In genomic region chr9:46272677-46273454, GRCm38 (mm10) we compare ENCODE assay signal across 8 mouse cellular contexts. TPM values are rescaled to one million over a fixed set of nuclear protein-coding genes. Genes with fewer than 3 reads are reported as not detected.
DNase-seq lines count a peak whose midpoint lies in the region; ATAC-seq lines count a peak whose summit lies in the region.

Gene Zpr1 (plus strand): TSS chr9:46273064.

- peaks cover 36% of the 10 kb centered on the region for H3K36me3 ChIP-seq in heart, embryonic 13.5 days
- peaks cover 38% of the 10 kb centered on the region for H3K36me3 ChIP-seq in liver, embryonic 12.5 days
- H3K36me3 ChIP-seq in stomach, embryonic 15.5 days: peaks cover 24% of the 10 kb centered on the region

- peak; percentile 80 for ATAC-seq in heart, embryonic 13.5 days (ENCODE audit: extremely low read depth, insufficient number of reproducible peaks, low FRiP score, low TSS enrichment)
- peak; percentile 91 for ATAC-seq in liver, embryonic 12.5 days
- peak; percentile 90 for ATAC-seq in stomach, embryonic 15.5 days (ENCODE audit: insufficient read depth, low FRiP score, low read depth)

- peak within 1 kb of the TSS; percentile 90 for H3K4me2 ChIP-seq in heart, embryonic 13.5 days
- H3K4me2 ChIP-seq in liver, embryonic 12.5 days: peak within 1 kb of the TSS; percentile 92
- peak within 1 kb of the TSS; percentile 73 for H3K4me2 ChIP-seq in stomach, embryonic 15.5 days

- peak within 1 kb of the TSS; percentile 55; the same call in 1 of the 2 replicates for H3K27ac ChIP-seq in brown adipose tissue, adult 24 weeks (replicated peaks; ENCODE audit: low read depth, low read length)
- H3K27ac ChIP-seq in heart, embryonic 13.5 days (replicated peaks): peak within 1 kb of the TSS; percentile 73
- H3K27ac ChIP-seq in liver, embryonic 12.5 days: peak within 1 kb of the TSS; percentile 71
- H3K27ac ChIP-seq in stomach, embryonic 15.5 days: peak within 1 kb of the TSS; percentile 69

- DNase-seq in CD4-positive, CD25-positive, alpha-beta regulatory T cell, adult 2 months (ENCODE audit: low read depth, low spot score): peak; percentile 93
- peak; percentile 37 for DNase-seq in fat pad, adult 2 months (ENCODE audit: extremely low read depth, low read depth, low spot score)
- DNase-seq in kidney, postnatal 10 days: peak; percentile 93
- DNase-seq in natural killer cell, adult 2 months (ENCODE audit: low spot score in 2 of 2): peak; percentile 88 to 89

- no peaks in the 10 kb centered on the region for H3K9me3 ChIP-seq in heart, embryonic 13.5 days
- no peaks in the 10 kb centered on the region for H3K9me3 ChIP-seq in liver, embryonic 12.5 days (replicated peaks)
- no peaks in the 10 kb centered on the region for H3K9me3 ChIP-seq in stomach, embryonic 15.5 days

- 0 out of 2 replicates have a peak, but pooled peaks cover 4% of the 10 kb centered on the region for H3K4me1 ChIP-seq in brown adipose tissue, adult 24 weeks (ENCODE audit: control insufficient read depth, insufficient read depth, insufficient read length, low read length)
- peaks cover 14% of the 10 kb centered on the region for H3K4me1 ChIP-seq in heart, embryonic 13.5 days
- peaks cover 28% of the 10 kb centered on the region for H3K4me1 ChIP-seq in liver, embryonic 12.5 days
- H3K4me1 ChIP-seq in stomach, embryonic 15.5 days: peaks cover 7% of the 10 kb centered on the region

- H3K9ac ChIP-seq in heart, embryonic 13.5 days: peak within 1 kb of the TSS; percentile 89
- H3K9ac ChIP-seq in liver, embryonic 12.5 days: peak within 1 kb of the TSS; percentile 83
- H3K9ac ChIP-seq in stomach, embryonic 15.5 days: peak within 1 kb of the TSS; percentile 60

- peak within 1 kb of the TSS; percentile 94 for H3K4me3 ChIP-seq in brown adipose tissue, adult 24 weeks (ENCODE audit: insufficient read depth, low read depth, low read length)
- H3K4me3 ChIP-seq in heart, embryonic 13.5 days: peak within 1 kb of the TSS; percentile 84
- peak within 1 kb of the TSS; percentile 85 for H3K4me3 ChIP-seq in liver, embryonic 12.5 days
- peak within 1 kb of the TSS; percentile 92 for H3K4me3 ChIP-seq in stomach, embryonic 15.5 days (replicated peaks)

- 5% methylated on average over 45 of the region's 45 CpGs for WGBS in heart, embryonic 13.5 days
- 2% methylated on average over 45 of the region's 45 CpGs for WGBS in liver, embryonic 12.5 days (ENCODE audit: insufficient replicate concordance)
- 5% methylated on average over 45 of the region's 45 CpGs for WGBS in stomach, embryonic 15.5 days

- H3K27me3 ChIP-seq in heart, embryonic 13.5 days (replicated peaks): peaks cover 43% of the 10 kb centered on the region
- peaks cover 36% of the 10 kb centered on the region for H3K27me3 ChIP-seq in liver, embryonic 12.5 days (replicated peaks)
- H3K27me3 ChIP-seq in stomach, embryonic 15.5 days (replicated peaks): peaks cover 16% of the 10 kb centered on the region; the same call in 1 of the 2 replicates

RNA-seq across cellular contexts. Expression of gene Zpr1, which starts in this region (rescaled TPM):
- 17.0 and 18.9 TPM in 2 replicates for polyA plus RNA-seq in brown adipose tissue, adult 24 weeks (2012; ENCODE audit: insufficient read depth, insufficient read length, missing spikeins)
- polyA plus RNA-seq in heart, embryonic 13.5 days (2015; fragmentation: Nextera tagmentation; extraction: Ambion mirVana): 33.4 and 36.2 TPM in 2 replicates
- 55.4 and 56.0 TPM in 2 replicates for polyA plus RNA-seq in liver, embryonic 12.5 days (2016; fragmentation: Nextera tagmentation; extraction: Ambion mirVana)
- 52.2 and 55.9 TPM in 2 replicates for polyA plus RNA-seq in stomach, embryonic 15.5 days (2015; fragmentation: Nextera tagmentation; extraction: Ambion mirVana)

Comparison
In these comparisons a context has a peak if more than half of its experiments do, and no peak if none do; other contexts are left out.
1. Peak in every context shown above with its lines: DNase-seq, ATAC-seq, H3K4me3 ChIP-seq and H3K27ac ChIP-seq.
2. DNase-seq: peak in every context shown above with its lines; median percentile 93 in CD4-positive, CD25-positive, alpha-beta regulatory T cell, adult 2 months; 93 in kidney, postnatal 10 days; 88 in natural killer cell, adult 2 months; 37 in fat pad, adult 2 months.